Mouse (Mus musculus) retina, adult 2 months (tissue): Measurements from ENCODE around the gene Cxcl12.
A peak's percentile ranks its signal among the peaks of the same experiment; 100 is the strongest.

Experiments used
- DNase-seq: peaks from one replicate; pipeline ENCODE4 v3.0.0-alpha.2; 2012; ENCODE audit warnings: low read depth, low spot score

Gene Cxcl12

DNA sequence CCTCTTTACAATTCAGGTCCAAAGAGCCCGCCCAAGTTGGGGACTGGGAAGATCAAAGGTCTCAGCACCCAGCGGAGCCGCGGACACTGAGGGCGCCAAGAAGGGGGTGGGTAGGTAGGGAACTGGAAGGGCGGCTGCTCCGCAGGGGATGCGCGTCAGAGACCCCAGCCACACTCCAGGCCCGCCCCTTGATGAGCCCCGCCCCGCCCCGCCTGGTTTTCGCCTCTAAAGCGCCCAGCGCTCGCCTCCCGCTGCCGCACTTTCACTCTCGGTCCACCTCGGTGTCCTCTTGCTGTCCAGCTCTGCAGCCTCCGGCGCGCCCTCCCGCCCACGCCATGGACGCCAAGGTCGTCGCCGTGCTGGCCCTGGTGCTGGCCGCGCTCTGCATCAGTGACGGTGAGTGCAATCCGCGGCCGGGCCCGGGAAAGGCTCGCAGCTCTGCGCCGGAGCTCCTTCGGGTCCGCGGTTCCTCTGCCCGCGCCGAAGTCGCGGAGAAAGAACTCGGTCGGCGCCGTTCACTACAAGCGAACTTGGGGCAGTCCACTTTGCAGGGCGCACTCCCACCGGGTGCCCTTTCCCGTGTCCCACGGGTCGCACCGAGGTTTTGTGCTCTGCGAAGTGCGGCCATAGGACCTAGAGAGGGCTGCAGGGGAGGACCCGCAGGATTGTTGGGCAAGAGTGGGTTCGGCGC is at the start of gene Cxcl12:
Cxcl12 (plus strand) TSS at position 215 of the 691 bp plus-strand sequence.
- DNase-seq = no peak

DNA sequence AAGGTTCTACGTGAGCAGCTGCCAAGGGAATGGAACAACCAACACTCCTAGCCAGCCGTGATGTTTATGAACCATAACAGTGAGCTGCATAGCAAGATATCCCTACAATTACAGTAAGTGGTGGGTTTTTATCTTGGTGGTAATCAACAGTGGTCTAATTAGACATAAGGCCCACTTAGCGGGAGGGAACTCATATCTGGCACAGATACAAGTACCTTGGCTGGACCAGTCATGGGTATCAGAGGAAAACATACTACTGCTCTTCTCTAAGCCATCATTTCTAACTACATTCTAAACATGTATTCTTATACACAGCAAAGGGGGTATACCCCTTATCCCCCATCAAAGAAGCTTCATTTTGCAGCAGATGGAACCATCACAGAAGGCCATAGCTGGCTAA is 46.3 kb upstream of the Cxcl12 start:
- DNase-seq = no peak

DNA sequence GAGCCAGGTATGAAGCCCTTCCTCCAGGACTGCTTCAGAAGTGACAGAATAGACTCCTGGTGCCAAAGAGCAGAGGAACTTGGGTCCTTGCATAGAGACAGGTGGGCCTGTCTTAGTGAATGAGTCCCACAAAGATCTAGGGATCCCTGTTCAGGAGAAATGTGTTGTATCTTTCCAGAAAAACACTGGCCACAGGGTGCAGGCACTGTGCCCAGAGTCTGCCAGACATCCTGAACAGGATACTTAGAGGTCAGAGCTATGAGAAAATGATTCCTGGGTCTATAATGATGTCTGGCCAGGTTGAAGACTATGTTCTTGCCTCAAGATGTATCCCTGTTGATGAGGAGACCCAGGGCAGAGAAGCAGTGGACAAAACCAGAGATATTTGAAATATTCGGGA is 42.0 kb upstream of the Cxcl12 start:
- no peak for DNase-seq

DNA sequence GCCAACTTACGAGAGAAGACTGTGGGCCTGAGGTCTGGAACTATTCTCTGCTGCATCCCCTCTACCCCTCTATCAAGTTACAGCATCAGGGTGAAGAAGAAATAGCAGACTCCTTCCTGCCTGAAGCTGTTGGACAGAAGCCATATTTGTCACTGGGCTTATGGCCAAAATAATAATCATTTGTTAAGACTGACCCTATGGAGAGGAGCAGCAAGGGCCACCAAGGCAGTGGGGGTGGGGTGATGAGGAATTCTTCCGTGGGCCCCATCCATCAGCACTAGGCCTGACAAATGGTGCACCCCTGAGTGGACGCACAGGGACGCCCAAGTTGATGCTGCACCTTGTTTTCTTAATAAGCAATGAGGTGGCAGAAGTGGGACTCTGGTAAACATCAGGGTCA is 38.9 kb upstream of the Cxcl12 start:
- no peak for DNase-seq

DNA sequence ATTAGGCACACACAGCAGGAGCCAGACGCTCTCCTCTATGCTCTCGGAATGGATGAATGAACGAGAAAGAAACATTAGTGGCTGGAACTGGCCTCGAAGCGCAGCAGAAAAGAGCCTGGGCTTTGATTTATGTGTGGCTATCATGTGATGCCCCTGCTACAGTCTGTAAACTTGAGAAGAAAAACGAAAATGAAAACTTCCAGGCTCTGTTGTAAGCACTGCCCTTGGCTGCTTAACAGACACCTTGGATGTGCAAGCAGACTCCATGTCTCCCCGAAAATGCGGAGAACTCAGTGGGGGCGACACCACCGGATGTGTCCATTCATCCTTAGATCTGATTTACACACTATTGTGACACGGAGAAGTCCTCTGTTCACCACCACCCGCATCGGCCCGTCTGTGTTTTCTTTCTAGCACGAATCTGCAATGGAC is 37.6 kb upstream of the Cxcl12 start:
- DNase-seq = no peak

DNA sequence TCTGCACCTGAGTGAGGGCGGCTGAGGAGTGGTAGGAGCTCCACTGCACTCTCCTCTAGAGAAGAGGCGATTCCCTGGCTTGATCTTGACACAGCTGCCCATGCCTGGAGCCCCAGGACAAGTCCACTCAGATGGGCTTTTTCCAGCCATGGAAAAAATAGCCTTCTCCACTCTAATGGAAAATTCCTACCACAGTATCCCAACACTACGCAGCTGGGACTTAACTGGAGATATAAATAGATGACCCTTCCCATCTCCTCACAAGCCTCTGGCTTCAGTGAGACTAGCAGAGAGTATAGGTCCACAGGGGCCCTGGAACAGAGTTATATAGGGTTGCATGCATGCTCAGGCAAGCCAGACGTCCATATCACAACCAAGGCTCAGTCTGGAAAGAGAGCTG is 33.8 kb upstream of the Cxcl12 start:
- DNase-seq = no peak

DNA sequence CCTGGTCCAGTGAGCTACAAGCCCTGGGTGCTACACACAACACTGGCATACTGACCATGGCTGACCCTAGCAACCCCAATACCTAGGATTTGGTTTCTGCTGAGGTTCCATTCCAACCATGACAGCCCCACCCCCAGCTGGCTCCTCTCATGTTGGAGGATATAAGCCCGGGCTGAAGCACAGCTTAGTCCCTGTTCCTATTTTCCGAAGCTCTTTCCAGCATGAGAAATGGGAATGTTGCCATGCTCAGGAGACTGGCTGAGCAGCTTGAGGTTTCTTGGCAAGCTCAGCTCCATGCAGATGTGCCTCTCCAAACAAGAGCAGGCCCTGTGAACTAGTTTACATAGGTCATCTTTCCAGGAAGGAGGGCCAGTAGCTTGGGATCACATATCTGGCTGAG is 30.6 kb upstream of the Cxcl12 start:
- no peak for DNase-seq

DNA sequence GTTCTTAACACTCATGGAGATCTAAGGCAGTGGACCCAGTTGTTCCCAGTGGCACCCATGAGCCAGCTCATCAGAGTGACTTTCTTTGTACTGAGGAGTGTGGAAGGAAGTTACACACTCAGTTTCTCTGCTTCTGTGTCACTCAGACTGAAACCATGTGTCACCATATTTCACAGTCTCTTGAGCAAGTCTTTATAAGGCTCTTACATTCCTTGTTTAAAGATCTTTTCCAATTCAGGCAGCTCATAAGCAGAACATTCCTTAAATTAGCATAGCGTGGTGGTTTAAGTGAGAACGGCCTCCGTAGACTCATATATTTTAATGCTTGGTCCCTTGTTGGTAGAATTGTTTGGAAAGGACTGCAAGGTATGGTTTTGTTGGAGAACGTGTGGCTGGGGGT is 27.4 kb upstream of the Cxcl12 start:
- DNase-seq = no peak

DNA sequence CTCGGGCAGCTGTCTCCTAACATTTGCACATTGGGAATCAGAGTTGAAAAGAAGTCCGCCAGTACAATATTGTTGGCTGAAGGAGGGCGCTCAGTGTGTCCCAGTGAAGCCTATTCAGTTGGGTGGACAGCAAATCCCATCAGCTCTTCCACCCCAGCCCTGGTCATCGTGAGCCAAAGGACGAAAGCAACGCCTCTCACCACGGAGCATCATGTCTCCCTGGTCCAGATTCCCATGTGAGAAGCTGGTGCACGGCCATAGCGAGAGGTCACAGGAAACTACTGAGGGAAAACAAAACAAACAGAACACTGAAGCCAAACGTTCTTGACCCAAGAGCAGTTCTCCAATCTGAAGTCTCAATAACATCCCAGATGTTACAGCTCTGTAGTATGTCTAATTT is 21.4 kb upstream of the Cxcl12 start:
- DNase-seq = no peak

DNA sequence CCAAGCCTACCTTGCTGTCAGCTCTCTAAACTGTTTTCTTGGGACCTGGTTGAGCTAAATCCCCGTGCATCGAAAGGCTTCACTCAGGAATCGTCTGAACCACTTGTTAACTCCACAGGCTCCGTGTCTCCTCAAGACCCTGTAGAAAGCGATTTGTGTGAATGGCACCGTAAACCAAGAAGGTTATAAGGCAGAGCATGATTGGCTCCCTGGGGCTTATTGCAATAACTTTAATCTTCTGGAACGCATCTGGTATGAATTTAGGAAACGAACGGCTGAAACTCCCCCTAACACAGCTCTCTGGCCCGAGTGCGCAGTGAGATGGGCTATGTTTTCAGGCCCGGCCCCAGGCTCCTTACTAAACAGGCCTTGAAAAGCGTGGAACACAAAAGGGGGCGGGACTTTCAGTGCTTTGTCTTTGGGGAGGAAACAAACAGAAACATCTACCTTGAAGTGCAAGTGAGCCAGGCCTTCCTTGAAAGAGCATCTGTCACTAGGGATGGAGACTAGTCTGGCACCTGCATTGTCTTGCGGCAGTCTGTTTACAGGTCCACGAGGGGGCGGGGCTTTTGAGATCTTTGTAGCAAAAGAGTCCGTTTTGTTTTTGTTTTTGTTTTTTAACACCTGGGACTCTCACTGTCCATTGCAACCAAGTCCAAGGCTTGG is 16.7 kb upstream of the Cxcl12 start:
- no peak for DNase-seq

DNA sequence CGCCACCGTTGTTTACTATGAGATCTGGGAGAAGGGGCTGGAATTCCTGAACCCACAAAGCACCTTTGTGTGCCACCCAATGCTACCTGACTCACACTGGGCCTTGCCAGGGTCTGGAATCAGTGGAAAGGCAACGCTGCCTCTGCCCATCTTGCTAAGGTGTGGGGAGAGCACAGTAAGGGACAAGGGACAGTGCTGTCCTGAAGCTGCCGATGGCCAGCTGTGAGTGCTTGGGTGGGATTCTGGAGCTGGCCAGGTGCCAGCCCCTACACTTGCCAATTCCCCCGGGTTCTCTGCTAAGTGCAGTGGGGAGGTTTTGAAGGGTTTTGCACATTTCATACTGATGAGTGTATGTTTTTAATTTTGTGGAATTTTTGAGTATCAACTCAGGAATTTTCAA is 15.3 kb upstream of the Cxcl12 start:
- no peak for DNase-seq

DNA sequence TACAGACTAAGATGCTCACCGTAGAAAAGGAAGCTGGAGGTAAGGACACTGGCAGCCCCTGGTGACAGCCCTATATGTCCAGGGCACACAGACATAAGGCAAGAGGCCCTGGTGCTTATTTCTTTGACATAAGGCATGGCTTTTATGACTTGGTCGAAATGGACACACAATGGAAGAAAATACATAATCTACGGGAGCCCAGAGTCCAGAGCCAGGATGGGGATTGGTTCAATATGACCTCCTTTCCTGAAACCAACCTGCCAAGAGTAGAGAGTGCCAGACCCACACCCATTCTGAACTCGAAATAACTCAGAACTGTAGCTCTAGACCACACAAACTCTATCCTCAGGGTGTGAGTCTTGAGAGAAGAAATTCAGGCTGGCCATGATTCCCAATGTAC is 11.5 kb upstream of the Cxcl12 start:
- no peak for DNase-seq

DNA sequence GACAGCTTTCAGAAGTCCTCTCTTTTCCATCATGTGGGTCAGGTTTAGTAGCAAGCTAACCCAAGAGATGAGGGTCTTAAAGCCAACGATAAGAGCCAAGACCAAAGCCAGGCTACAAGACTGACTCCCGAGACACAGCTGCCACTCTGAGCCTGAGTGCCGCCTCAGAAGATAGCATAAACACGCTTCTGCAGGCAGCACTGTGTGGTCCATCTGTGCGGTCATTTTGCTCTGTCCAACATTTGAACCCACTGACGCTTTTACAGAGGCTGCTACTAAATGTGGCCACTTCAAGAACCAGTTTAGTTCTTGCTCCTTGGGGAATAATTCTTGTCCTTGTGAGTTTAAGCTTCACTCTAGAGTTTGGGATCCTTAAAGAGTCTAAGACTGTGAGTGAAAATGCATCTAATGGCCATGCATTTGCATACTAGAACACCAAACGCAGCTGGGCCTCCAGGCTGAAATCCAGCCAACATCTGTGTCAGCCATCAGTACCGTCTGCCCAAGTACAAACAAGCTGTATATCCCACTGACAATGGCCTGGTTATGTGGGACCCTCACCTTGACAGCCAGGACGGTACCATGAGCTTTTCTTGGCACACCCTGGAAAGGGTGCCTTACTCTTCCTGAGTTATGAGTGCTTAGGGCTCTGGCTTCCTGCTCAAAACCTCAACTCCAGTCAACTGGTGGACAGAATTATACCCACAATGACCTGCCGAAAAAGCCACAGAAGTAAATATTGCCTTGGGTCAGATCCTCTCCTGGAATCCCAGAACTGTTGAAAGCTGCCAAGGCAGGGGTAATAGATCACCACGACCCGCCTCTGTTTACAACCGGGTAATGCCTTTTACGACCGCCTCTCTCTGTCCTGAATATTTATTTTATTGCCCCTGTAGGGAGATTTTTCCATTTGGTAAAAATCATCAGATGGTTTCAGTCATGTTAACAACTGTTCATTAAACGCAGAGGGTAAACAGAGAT is 8.3 kb upstream of the Cxcl12 start:
- DNase-seq = no peak

DNA sequence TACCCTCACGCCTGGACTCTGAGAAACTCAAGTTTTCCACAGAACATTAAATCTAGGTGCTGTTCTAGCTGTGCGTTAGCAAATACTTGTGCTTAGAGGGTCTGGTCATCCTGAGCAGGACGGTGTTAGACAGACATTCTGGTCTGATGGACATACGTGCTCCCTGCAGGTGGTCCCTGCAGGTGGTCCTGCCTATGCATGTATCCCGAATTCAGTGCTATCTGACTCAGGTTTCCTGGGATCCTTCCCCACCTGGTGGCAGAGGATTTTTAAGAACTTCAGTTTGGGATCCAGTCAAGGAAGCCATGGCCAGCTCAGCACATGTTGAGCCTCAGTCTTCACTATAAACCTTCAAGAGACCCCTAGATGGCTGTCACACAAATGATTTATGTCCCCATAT is 4.8 kb upstream of the Cxcl12 start:
- DNase-seq = no peak

DNA sequence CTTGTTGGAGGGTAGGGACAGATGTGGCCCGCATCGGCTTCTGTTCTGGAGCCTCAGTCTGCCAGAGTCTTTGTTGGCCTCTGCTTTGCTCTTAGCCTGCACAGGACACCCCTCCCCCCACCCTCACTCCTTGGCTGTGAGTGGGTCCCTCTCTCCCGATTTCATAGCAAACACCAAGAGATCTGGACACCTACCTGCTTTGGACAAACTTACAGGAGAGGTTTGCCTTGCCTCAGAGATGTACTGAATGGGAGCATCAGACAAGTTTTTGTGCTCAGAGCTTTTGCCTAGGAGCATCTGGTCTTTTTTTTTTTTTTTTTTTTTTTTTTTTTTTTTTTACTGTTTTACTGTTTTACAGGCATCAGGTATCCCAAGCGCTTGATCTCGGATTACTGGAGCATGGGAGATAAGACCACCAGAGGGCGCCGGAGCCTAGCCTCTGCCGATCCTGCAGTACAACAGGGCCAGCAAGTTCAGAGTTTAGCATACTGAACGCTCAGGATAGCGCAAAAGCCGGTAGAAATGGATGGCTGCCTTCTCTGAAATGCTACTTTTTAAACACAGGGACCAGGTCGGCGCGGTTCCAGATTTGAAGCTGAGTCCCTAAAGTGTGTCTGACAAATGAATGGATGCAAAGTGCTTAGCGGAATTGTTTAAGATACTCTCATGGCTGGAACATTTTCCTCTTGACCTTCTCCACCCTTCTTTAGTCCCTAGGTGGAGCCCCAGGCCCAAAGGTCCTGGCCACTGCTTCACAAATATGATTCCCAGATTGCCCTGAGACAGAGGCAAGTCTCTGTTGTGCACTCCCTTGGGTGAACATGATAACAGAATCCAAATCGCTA is 1.5 kb upstream of the Cxcl12 start:
- DNase-seq = peak; percentile 50

DNA sequence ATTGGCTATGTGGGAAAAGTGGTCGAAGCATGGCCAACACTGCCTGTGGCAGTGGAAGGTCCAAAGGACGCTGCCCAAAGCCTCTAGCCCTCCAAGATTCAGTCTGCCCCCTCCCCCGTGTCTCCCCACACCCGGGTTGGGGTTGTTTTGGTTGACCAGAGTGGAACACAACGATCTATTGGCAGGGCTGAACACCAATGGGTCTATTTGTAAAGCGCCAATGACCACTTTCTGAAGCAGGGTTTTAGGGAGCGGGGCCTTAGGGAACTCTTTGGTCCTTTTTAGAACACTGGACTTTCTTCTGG is 957 bp upstream of the Cxcl12 start:
- DNase-seq = no peak

DNA sequence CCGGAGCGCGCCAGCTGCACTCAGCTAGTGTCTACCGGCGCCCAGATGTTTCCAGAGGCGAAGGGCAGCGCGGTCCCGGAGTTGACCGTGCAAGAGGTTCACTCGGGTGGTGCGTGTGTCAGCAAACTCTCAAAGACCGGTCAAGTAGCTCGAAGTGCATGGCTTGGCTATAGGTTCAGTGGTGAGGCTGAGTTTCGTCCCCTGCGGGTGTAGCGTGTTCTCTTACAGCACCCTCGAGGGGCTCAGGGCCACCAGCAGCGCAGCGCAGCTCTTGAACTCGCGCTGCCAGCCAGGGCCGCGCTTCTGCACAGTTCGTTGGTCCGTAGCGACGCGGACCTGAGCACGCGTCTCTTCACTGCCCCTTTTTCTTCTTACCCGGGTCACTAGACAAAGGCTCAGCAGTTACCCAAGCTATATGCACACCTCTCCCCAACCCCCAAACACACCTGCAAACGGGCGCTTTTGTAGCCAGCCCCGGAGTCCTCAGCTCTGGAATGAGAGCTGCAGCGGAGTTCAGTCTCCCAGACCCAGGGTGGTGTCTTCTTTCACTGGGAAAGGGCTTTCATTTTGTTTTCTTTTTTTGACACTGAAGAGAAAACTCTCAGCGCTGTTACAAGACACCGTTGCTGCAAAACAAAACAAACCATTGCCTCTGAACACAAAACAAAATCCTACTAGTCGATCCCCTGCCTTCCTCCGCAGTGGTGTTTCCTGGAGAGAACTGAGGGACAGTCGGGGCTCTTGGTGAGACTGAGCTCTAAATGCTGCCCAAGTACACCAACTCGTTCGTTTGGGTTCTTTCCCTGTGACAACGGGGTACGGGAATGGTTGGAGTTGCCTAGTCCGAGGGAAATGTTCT is 945 bp downstream of the Cxcl12 start:
- DNase-seq = no peak

DNA sequence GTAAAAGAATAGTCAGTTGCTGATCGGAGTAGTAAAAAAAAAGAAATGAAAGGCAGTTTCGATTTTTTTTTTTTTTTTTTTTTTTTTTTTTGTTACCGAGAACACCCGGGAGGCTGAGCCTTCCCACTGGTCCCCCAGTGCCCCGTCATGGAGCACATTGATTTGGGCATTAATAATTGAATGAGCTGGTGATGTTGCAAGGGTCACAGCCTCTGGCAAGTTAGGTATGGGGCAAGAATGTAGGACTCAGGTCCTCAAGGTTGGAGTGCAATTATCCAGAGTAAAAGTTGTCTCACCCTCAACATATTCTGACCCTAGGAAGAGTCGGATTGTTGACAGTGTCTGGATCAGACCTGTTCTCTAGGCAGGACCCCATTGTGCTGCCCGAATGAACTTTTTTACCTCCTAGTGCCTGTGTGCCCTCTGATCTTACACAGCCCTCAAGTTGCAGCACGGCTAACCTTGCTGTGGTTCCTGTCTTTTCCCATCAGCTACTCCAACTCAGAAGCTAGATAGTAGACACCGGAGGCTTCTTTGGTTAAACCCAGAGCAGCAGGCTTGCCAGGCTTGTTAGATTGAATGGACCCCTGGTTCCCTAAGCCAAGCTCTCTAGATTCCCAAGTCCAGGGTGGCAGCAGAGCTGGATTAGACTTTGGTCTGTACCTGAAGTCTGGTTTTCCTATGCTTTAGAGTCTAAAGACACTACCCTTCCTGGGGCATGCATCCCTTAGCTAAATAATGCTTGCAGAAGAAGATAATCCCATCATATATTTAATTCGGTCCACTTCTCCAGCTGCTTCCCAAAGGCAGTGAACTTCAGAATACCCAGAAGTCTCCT is 1.8 kb downstream of the Cxcl12 start:
- no peak for DNase-seq

DNA sequence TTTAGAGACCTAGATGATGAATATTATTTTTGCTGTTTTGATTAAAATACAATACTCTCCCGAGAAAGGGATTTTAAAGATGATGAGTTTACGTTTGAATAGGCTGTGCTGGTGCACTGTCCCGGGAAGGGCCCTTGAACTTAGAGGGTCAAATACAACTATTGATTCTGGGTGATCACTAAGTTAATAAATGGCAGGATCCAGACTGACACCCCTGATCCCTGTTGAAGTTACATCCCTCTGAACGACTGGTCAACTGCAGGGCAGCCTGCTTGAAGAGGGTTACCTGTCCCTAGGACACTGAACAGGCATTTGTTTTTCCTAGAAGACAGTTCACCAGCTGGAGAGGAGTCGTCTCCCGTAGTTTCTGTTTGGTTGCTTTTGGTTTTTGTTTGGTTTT is 4.0 kb downstream of the Cxcl12 start:
- DNase-seq = no peak

DNA sequence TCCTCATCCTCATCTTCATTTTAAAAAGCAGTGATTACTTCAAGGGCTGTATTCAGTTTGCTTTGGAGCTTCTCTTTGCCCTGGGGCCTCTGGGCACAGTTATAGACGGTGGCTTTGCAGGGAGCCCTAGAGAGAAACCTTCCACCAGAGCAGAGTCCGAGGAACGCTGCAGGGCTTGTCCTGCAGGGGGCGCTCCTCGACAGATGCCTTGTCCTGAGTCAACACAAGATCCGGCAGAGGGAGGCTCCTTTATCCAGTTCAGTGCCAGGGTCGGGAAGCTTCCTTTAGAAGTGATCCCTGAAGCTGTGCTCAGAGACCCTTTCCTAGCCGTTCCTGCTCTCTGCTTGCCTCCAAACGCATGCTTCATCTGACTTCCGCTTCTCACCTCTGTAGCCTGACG is 5.5 kb downstream of the Cxcl12 start:
- peak; percentile 30 for DNase-seq
